ENCODE assay signal across 9 mouse cellular contexts in the genomic region with DNA sequence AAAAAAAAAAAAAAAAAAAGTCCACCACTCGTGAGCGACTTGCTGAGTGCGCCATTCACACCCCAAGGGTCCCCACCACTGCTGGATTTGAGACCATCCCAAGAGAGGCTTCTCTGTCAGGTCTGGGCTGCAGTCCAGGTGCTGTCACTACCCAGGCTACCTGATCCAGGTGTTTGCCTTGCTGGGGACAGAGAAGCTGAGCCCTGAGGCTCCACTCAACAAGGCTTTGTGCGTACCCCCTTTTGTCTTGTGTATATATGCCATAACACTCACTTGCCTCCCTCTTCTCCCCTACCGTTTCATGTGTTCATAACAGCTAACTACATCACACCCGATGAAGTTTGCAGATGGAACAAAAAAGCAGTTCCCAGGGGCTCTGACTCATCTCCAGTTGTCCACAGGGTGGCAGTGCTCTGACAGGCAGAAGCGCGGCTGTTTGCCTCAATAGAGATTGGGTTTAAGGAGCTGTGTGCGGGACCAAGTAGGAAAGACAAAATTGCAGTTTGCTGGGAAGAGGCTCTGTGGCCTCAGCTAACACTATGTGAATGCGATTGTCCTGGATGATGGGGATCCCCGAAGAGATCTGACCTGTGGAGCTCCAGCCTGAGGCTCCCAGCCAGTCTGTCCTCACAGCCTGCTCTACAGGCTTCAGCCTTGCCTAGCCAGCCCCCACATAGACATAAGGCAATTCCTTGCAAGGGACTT. TPM values are rescaled to one million over a fixed set of nuclear protein-coding genes. Genes with fewer than 3 reads are reported as not detected.
DNase-seq lines count a peak whose midpoint lies in the region; ATAC-seq and TF ChIP-seq lines count a peak whose summit lies in the region.
"Had no signal": no experiment of that assay in that cellular context is flagged by ENCODE, and none has a peak within 500 bp of the region (broad histone marks: within the 10 kb centered on the region; RNA-seq: fewer than 3 reads in every experiment).

No protein-coding gene starts in this region.

- WGBS in intestine, postnatal 0 days: 16% methylated on average over 11 of the region's 11 CpGs
- WGBS in limb, embryonic 10.5 days: 25% methylated on average over 11 of the region's 11 CpGs
- WGBS in midbrain, embryonic 13.5 days: 18% methylated on average over 11 of the region's 11 CpGs

- H3K9ac ChIP-seq in intestine, postnatal 0 days (ENCODE audit: low read depth, low read length): no peak overlapping the region
- H3K9ac ChIP-seq in midbrain, embryonic 13.5 days (replicated peaks): 0 out of 2 replicates have a peak overlapping the region, but pooled peaks have one; percentile 39

- no peak overlapping the region for H3K4me3 ChIP-seq in intestine, postnatal 0 days (ENCODE audit: low read depth, low read length)
- no peak overlapping the region for H3K4me3 ChIP-seq in limb, embryonic 10.5 days
- H3K4me3 ChIP-seq in midbrain, embryonic 13.5 days (replicated peaks): no peak overlapping the region

- no peaks in the 10 kb centered on the region for H3K27me3 ChIP-seq in intestine, postnatal 0 days (replicated peaks; ENCODE audit: control insufficient read depth, insufficient read depth, low read length)
- H3K27me3 ChIP-seq in limb, embryonic 10.5 days (ENCODE audit: low read depth, poor library complexity, severe bottlenecking): peaks cover 2% of the 10 kb centered on the region; the same call in 1 of the 2 replicates
- no peaks in the 10 kb centered on the region for H3K27me3 ChIP-seq in midbrain, embryonic 13.5 days

- no peaks in the 10 kb centered on the region for H3K4me1 ChIP-seq in intestine, postnatal 0 days (replicated peaks; ENCODE audit: control insufficient read depth, insufficient read depth, low read length)
- H3K4me1 ChIP-seq in limb, embryonic 10.5 days: no peaks in the 10 kb centered on the region
- H3K4me1 ChIP-seq in midbrain, embryonic 13.5 days (replicated peaks): peaks cover 6% of the 10 kb centered on the region; the same call in 1 of the 2 replicates

- peak; percentile 92 for TF ChIP-seq CTCF in intestine, postnatal 0 days (IDR thresholded peaks at IDR 0.05; ENCODE audit: low read depth)

- ATAC-seq in intestine, postnatal 0 days: 0 out of 2 replicates have a peak, but pooled peaks have one; percentile 21
- peak; percentile 49 for ATAC-seq in midbrain, embryonic 13.5 days

- intact Hi-C loops in gastrocnemius, postnatal 14 days (cut with DNase I; ENCODE audit: low total_unique reads): loop anchor here (5.0 to 10.0 kb wide), 3 partner anchors 68 to 850 kb away; no protein-coding TSS in a partner anchor

- peak; percentile 37 for DNase-seq in ovary, adult 18-20 months (ENCODE audit: low spot score)
- DNase-seq in ovary, postnatal 10 days (ENCODE audit: low spot score): no peak
- peak; percentile 63 to 65 for DNase-seq in cerebellum, postnatal 36 days
- DNase-seq in gastrocnemius, postnatal 14 days: peak; percentile 54
- DNase-seq in limb, embryonic 10.5 days (ENCODE audit: low spot score): peak; percentile 66
- DNase-seq in spleen, postnatal 36 days (ENCODE audit: low spot score in 2 of 2): peak; percentile 37 to 41

- peaks cover 25% of the 10 kb centered on the region for H3K36me3 ChIP-seq in intestine, postnatal 0 days (ENCODE audit: control insufficient read depth, insufficient read depth)
- peaks cover 26% of the 10 kb centered on the region for H3K36me3 ChIP-seq in limb, embryonic 10.5 days
- peaks cover 34% of the 10 kb centered on the region for H3K36me3 ChIP-seq in midbrain, embryonic 13.5 days

- no peak overlapping the region; the same call in 1 of the 2 replicates for H3K4me2 ChIP-seq in intestine, postnatal 0 days (replicated peaks; ENCODE audit: low read depth)
- no peak overlapping the region for H3K4me2 ChIP-seq in midbrain, embryonic 13.5 days (replicated peaks)

- no peaks in the 10 kb centered on the region for H3K9me3 ChIP-seq in intestine, postnatal 0 days (ENCODE audit: control insufficient read depth)
- H3K9me3 ChIP-seq in limb, embryonic 10.5 days (replicated peaks): no peaks in the 10 kb centered on the region
- H3K9me3 ChIP-seq in midbrain, embryonic 13.5 days: no peaks in the 10 kb centered on the region

- H3K27ac ChIP-seq in intestine, postnatal 0 days (ENCODE audit: low read depth, low read length): no peak overlapping the region
- H3K27ac ChIP-seq in limb, embryonic 10.5 days: no peak overlapping the region
- H3K27ac ChIP-seq in midbrain, embryonic 13.5 days: no peak overlapping the region

RNA-seq across cellular contexts. Expression of a gene that starts 12.7 kb away (rescaled TPM):
- total RNA-seq in gastrocnemius, postnatal 14 days (2021): 100 to 1,000 TPM; 134 to 138 TPM
- polyA plus RNA-seq in intestine, postnatal 0 days (2015; fragmentation: Nextera tagmentation; extraction: Ambion mirVana): 52.4 and 57.4 TPM in 2 replicates
- polyA plus RNA-seq in limb, embryonic 10.5 days (2016; fragmentation: Nextera tagmentation; extraction: Ambion mirVana): 22.9 and 25.0 TPM in 2 replicates
- polyA plus RNA-seq in midbrain, embryonic 13.5 days (2015; fragmentation: Nextera tagmentation; extraction: Ambion mirVana): 43.3 and 52.5 TPM in 2 replicates

RNA-seq across cellular contexts. Expression of a gene that starts 53.9 kb away (rescaled TPM):
- not detected for total RNA-seq in gastrocnemius, postnatal 14 days (2021)
- polyA plus RNA-seq in intestine, postnatal 0 days (2015; fragmentation: Nextera tagmentation; extraction: Ambion mirVana): not detected in 2 replicates
- polyA plus RNA-seq in limb, embryonic 10.5 days (2016; fragmentation: Nextera tagmentation; extraction: Ambion mirVana): not detected in 2 replicates
- polyA plus RNA-seq in midbrain, embryonic 13.5 days (2015; fragmentation: Nextera tagmentation; extraction: Ambion mirVana): not detected in 2 replicates
- polyA plus RNA-seq: liver, embryonic 16.5 days had no signal
